23 mouse cellular contexts compared by ENCODE assay signal in genomic region chr8:25326930-25327329, GRCm38 (mm10).
"Had no signal": no experiment of that assay in that cellular context is flagged by ENCODE, and none has a peak within 500 bp of the region (broad histone marks: within the 10 kb centered on the region; RNA-seq: fewer than 3 reads in every experiment).

No protein-coding gene starts in this region.

- ATAC-seq: intestine, embryonic 16.5 days had no signal

- H3K9ac ChIP-seq: heart, embryonic 13.5 days; heart, embryonic 15.5 days; hindbrain, embryonic 13.5 days; hindbrain, embryonic 15.5 days; kidney, embryonic 15.5 days; limb, embryonic 13.5 days; limb, embryonic 15.5 days; liver, embryonic 14.5 days had no signal

- DNase-seq: gastrocnemius, postnatal 14 days; gastrocnemius, postnatal 36 days; heart, adult 2 months; heart, postnatal 36 days; kidney, adult 11 months; kidney, adult 2 months; kidney, adult 9 months; kidney, postnatal 14 days; kidney, postnatal 36 days; layer of hippocampus, adult 9-11 months had no signal

- H3K27ac ChIP-seq: heart, adult 2 months; heart, embryonic 13.5 days; heart, embryonic 15.5 days; hindbrain, embryonic 13.5 days; hindbrain, embryonic 15.5 days; hindbrain, postnatal 0 days; kidney, embryonic 15.5 days; kidney, postnatal 0 days; limb, embryonic 15.5 days; liver, embryonic 14.5 days had no signal

- H3K9me3 ChIP-seq: heart, embryonic 13.5 days; heart, embryonic 15.5 days; hindbrain, embryonic 13.5 days; hindbrain, embryonic 15.5 days; kidney, embryonic 15.5 days; limb, embryonic 13.5 days; limb, embryonic 15.5 days had no signal

- H3K4me1 ChIP-seq: hindbrain, embryonic 15.5 days had no signal

- H3K4me2 ChIP-seq: heart, embryonic 11.5 days; heart, embryonic 13.5 days; heart, embryonic 15.5 days; hindbrain, embryonic 13.5 days; hindbrain, embryonic 15.5 days; kidney, embryonic 15.5 days; limb, embryonic 13.5 days; limb, embryonic 15.5 days; liver, embryonic 11.5 days had no signal

- H3K4me3 ChIP-seq: heart, adult 2 months; heart, embryonic 13.5 days; heart, embryonic 15.5 days; hindbrain, embryonic 13.5 days; hindbrain, embryonic 15.5 days; kidney, embryonic 15.5 days; limb, embryonic 13.5 days; limb, embryonic 15.5 days had no signal

- H3K27me3 ChIP-seq: heart, embryonic 15.5 days; hindbrain, embryonic 15.5 days; kidney, embryonic 15.5 days; limb, embryonic 13.5 days; limb, embryonic 15.5 days had no signal

- H3K36me3 ChIP-seq: heart, embryonic 13.5 days; heart, embryonic 15.5 days; hindbrain, embryonic 13.5 days; hindbrain, embryonic 15.5 days; kidney, embryonic 15.5 days; limb, embryonic 13.5 days; limb, embryonic 15.5 days had no signal
